Mouse (Mus musculus): ENCODE data around the gene Cyb5r3.

- no peak for TF ChIP-seq CTCF (IDR thresholded peaks at IDR 0.05; ENCODE audit: borderline replicate concordance, extremely low read depth, insufficient read depth, insufficient read length)
- no peak for TF ChIP-seq POLR2A (IDR thresholded peaks at IDR 0.05; ENCODE audit: borderline replicate concordance, extremely low read depth, insufficient read depth, insufficient read length, poor library complexity, severe bottlenecking)
These were observed 45.8 kb downstream of the Cyb5r3 start for GRCm38 (mm10) chr15:83126582-83126981.

Measured in brain, embryonic 14.5 days (tissue).